Mouse (Mus musculus) erythroblast, embryonic 14.5 days (primary cell): ENCODE measurements around the gene Spout1. TPM values are rescaled to one million over a fixed set of nuclear protein-coding genes. Genes with fewer than 3 reads are reported as not detected.
"Not testable (repeated sequence)": the region's sequence is repeated elsewhere in the genome, so short reads cannot be mapped to it uniquely, and the experiment has no call there.

Experiments
- H3K27me3 ChIP-seq: 2 replicates; pipeline ENCODE4 v1.6.1; 2012; ENCODE audit warnings: inconsistent platforms; ENCODE audit not compliant: control insufficient read depth
- H3K36me3 ChIP-seq: 2 replicates; pipeline ENCODE4 v1.6.1; 2012; ENCODE audit warnings: mild to moderate bottlenecking, inconsistent platforms; ENCODE audit not compliant: control insufficient read depth
- H3K4me1 ChIP-seq: 2 replicates; pipeline ENCODE4 v1.6.1; 2012; ENCODE audit warnings: inconsistent platforms; ENCODE audit not compliant: control insufficient read depth
- H3K4me3 ChIP-seq: replicated peaks from 2 replicates; pipeline ENCODE3; 2012; ENCODE audit warnings: moderate library complexity, mild to moderate bottlenecking, inconsistent platforms
- H3K9me3 ChIP-seq: 2 replicates; pipeline ENCODE4 v1.6.1; 2012; ENCODE audit warnings: low read length, inconsistent platforms, mixed read lengths; ENCODE audit not compliant: control insufficient read depth
- GATA1 ChIP-seq: IDR thresholded peaks from 2 replicates; pipeline ENCODE4 v1.6.1; 2012; ENCODE audit warnings: low read length, inconsistent platforms, mixed read lengths
- TAL1 ChIP-seq: IDR thresholded peaks from 3 replicates; pipeline ENCODE4 v1.6.1; 2012; ENCODE audit warnings: low read length, inconsistent platforms, mixed read lengths
- polyA plus RNA-seq: library from polyadenylated mRNA; stranded (reverse); fragments of >175 nt; gene quantifications from 2 replicates; pipeline ENCODE4 v1.2.3, GENCODE M21; 2012

Spout1 gene
- polyA plus RNA-seq, 1 experiment = 2.9 TPM

- Histone ChIP-seq H3K4me1 (peaks cover 6% of the 10 kb centered on the region), H3K9me3 (peaks cover 31% of the 10 kb centered on the region), H3K36me3 (no peaks in the 10 kb centered on the region), H3K27me3 (peaks cover 2% of the 10 kb centered on the region), H3K4me3 (no peak overlapping the region)
- no peak for TF ChIP-seq TAL1
- TF ChIP-seq GATA1 = no peak
These were observed 11.6 kb downstream of the Spout1 start for GRCm38 (mm10) chr2:30166677-30167076.

- Histone ChIP-seq H3K36me3 (no peaks in the 10 kb centered on the region), H3K9me3 (peaks cover 31% of the 10 kb centered on the region), H3K4me3 (no peak overlapping the region), H3K27me3 (peaks cover 2% of the 10 kb centered on the region), H3K4me1 (no peaks in the 10 kb centered on the region)
- TF ChIP-seq GATA1 = no peak
- TF ChIP-seq TAL1 = no peak
These were observed 13.8 kb downstream of the Spout1 start for GRCm38 (mm10) chr2:30164340-30164932.

- Histone ChIP-seq H3K9me3 (peaks cover 14% of the 10 kb centered on the region), H3K4me3 (no peak overlapping the region), H3K4me1 (no peaks in the 10 kb centered on the region), H3K27me3 (peaks cover 2% of the 10 kb centered on the region), H3K36me3 (no peaks in the 10 kb centered on the region)
- TF ChIP-seq TAL1 (no peak), GATA1 (no peak)
These were observed 16.4 kb downstream of the Spout1 start for GRCm38 (mm10) chr2:30161809-30162208.

- H3K9me3 ChIP-seq, H3K27me3 ChIP-seq, H3K4me3 ChIP-seq, H3K36me3 ChIP-seq, H3K4me1 ChIP-seq: not testable (repeated sequence)
These were observed 18.4 kb downstream of the Spout1 start for GRCm38 (mm10) chr2:30159871-30160270.

- Histone ChIP-seq H3K36me3 (peaks cover 33% of the 10 kb centered on the region), H3K4me3 (no peak overlapping the region), H3K9me3 (no peaks in the 10 kb centered on the region), H3K4me1 (no peaks in the 10 kb centered on the region), H3K27me3 (no peaks in the 10 kb centered on the region)
- TF ChIP-seq GATA1 (no peak), TAL1 (no peak)
These were observed 25.6 kb downstream of the Spout1 start for GRCm38 (mm10) chr2:30152616-30153015.

DNA sequence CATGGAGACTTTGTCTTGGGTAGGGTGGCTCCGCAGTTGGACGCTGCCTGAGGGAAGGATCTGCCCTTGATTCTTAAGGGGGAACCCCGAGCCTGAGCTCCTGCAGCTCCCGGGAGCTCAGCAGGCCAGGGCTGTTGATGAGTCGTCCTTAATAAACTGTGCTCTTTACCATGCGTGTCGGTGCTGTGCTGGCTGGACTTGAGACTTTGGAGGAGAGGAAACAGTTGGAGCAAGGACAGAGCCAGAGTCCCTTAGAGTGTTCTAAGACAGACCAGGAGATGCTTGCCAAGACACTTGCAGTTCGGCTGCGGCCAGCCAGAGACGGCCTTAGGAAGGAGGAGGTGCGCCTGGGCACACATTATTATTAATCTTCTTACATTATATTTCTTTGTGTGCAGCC is 26.4 kb downstream of the Spout1 start:
- Histone ChIP-seq H3K27me3 (no peaks in the 10 kb centered on the region), H3K9me3 (no peaks in the 10 kb centered on the region), H3K4me1 (no peaks in the 10 kb centered on the region), H3K36me3 (peaks cover 40% of the 10 kb centered on the region), H3K4me3 (no peak overlapping the region)
- TF ChIP-seq TAL1 (no peak), GATA1 (no peak)

- Histone ChIP-seq H3K27me3 (no peaks in the 10 kb centered on the region), H3K4me3 (no peak overlapping the region), H3K9me3 (no peaks in the 10 kb centered on the region), H3K4me1 (no peaks in the 10 kb centered on the region), H3K36me3 (peaks cover 69% of the 10 kb centered on the region)
- TF ChIP-seq GATA1 = no peak
- TF ChIP-seq TAL1 = no peak
These were observed 30.8 kb downstream of the Spout1 start for GRCm38 (mm10) chr2:30147466-30147865.

DNA sequence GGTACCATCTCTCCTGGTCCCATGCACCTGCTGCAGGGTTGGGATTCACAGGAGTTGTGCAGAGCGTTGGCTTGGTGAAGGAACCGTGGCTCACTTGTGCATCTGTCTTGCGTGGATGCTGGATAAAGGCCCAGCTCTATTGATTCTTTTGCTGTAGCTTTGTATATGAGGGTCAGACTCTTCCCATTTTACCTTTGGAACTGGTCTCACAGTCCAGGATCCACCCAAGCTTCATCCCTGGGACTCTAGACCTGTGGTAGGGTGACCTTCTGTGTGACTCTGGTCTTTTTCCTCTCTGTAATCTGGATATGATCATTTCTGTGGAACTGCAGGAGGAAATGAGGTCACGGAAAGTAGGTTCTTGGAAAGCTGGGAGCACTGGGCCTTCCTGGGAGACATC is 33.8 kb downstream of the Spout1 start:
- peaks cover 77% of the 10 kb centered on the region for H3K36me3 ChIP-seq
- no peak overlapping the region for H3K4me3 ChIP-seq
- TF ChIP-seq GATA1 (no peak), TAL1 (no peak)
- H3K9me3 ChIP-seq = no peaks in the 10 kb centered on the region
- H3K27me3 ChIP-seq = no peaks in the 10 kb centered on the region
- no peaks in the 10 kb centered on the region for H3K4me1 ChIP-seq

GRCm38 (mm10) chr2:30140021-30140420 is 38.2 kb downstream of the Spout1 start:
- Histone ChIP-seq H3K36me3 (peaks cover 58% of the 10 kb centered on the region), H3K4me1 (peaks cover 25% of the 10 kb centered on the region)
- not testable (repeated sequence) for H3K4me3 ChIP-seq, H3K27me3 ChIP-seq, H3K9me3 ChIP-seq

DNA sequence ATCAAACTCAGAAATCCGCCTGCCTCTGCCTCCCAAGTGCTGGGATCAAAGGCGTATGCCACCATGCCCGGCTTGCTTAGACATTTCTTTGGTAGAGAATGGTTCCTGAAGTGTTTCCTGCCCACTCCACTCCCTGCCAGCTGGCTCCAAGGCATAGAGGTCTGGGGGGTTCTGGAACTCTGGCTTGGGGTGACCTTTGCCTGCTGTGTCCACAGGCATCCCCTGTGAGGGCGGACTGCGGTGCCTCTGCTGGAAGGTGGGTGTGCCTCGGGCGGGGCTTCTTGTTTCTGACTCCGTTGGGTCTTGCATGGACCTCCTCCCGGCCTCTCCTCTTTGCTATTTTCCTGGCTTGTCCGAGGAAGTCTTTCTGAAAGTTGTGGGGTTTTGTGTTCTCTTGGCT is 41.8 kb downstream of the Spout1 start:
- Histone ChIP-seq H3K9me3 (no peaks in the 10 kb centered on the region), H3K36me3 (peaks cover 29% of the 10 kb centered on the region), H3K27me3 (no peaks in the 10 kb centered on the region), H3K4me3 (no peak overlapping the region), H3K4me1 (peaks cover 50% of the 10 kb centered on the region)
- TF ChIP-seq GATA1 = no peak
- no peak for TF ChIP-seq TAL1
